Mouse (Mus musculus): ENCODE results near the gene Atad3a. TPM values are rescaled to one million over a fixed set of nuclear protein-coding genes. Genes with fewer than 3 reads are reported as not detected.
"Not testable (repeated sequence)": the region's sequence is repeated elsewhere in the genome, so short reads cannot be mapped to it uniquely, and the experiment has no call there.

Atad3a gene
- polyA plus RNA-seq, 1 experiment from 2014 or later = 89.0 TPM

GRCm38 (mm10) chr4:155790650-155791161, 29.8 kb upstream of the Atad3a start:
- no peak overlapping the region for H3K4me2 ChIP-seq (ENCODE audit: low read length)
- no peaks in the 10 kb centered on the region for H3K27me3 ChIP-seq (ENCODE audit: control insufficient read depth, insufficient read depth, low read length)
- H3K36me3 ChIP-seq (ENCODE audit: control insufficient read depth, insufficient read depth, low read length) = no peaks in the 10 kb centered on the region
- no peak overlapping the region for H3K27ac ChIP-seq (replicated peaks in 1 of 2; ENCODE audit: control insufficient read depth in 1 of 2, insufficient read depth in 1 of 2, low read depth in 2 of 2, low read length in 2 of 2)
- no peak for ATAC-seq (ENCODE audit: insufficient number of reproducible peaks, insufficient read depth, low FRiP score, low read depth)
- no peak overlapping the region for H3K9ac ChIP-seq (ENCODE audit: low read length)
- no peaks in the 10 kb centered on the region for H3K9me3 ChIP-seq (ENCODE audit: control insufficient read depth, low read length)
- H3K4me3 ChIP-seq (ENCODE audit: control insufficient read depth in 1 of 2, insufficient read depth in 1 of 2, low read depth in 1 of 2, low read length in 2 of 2) = no peak overlapping the region
- H3K4me1 ChIP-seq (ENCODE audit: control insufficient read depth in 2 of 2, insufficient read depth in 2 of 2, low read length in 2 of 2) = peaks cover 0 to 4% of the 10 kb centered on the region in 2 experiments; a peak in 2 of 4 replicates
- 66% methylated on average over 3 of the region's 3 CpGs for WGBS

DNA sequence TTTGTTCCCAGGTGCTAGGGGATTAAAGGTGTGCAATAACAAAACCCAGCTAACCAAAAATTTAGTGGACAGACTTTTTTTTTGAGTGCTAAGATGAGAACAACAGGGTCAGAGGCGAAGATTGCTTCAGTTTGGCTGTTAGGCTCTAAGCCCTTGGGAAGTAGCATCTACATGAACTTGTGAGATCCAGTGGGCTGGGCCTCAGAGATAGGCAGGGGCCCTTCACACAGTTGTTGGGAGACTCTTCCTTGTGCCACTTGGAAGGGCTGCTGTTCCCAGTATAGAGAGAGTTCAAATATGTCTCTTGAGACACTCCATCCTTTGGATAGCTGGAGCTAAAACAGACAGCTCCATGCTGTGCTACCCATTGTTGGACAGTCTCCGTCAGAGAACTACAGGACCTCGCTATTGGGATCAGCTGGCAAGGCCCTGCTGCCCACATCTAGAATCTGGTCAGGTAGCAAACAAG, 29.2 kb upstream of the Atad3a start, which contains the start of gene Ankrd65:
Ankrd65 (plus strand) TSS at position 419 of the 469 bp plus-strand sequence.
- H3K27me3 ChIP-seq (ENCODE audit: control insufficient read depth, insufficient read depth, low read length) = no peaks in the 10 kb centered on the region
- no peak within 1 kb of the TSS for H3K4me2 ChIP-seq (ENCODE audit: low read length)
- no peak within 1 kb of the TSS for H3K27ac ChIP-seq (replicated peaks in 1 of 2; ENCODE audit: control insufficient read depth in 1 of 2, insufficient read depth in 1 of 2, low read depth in 2 of 2, low read length in 2 of 2)
- 82% methylated on average over 3 of the region's 3 CpGs for WGBS
- H3K4me3 ChIP-seq (ENCODE audit: control insufficient read depth in 1 of 2, insufficient read depth in 1 of 2, low read depth in 1 of 2, low read length in 2 of 2) = no peak within 1 kb of the TSS
- no peaks in the 10 kb centered on the region for H3K36me3 ChIP-seq (ENCODE audit: control insufficient read depth, insufficient read depth, low read length)
- no peaks in the 10 kb centered on the region for H3K9me3 ChIP-seq (ENCODE audit: control insufficient read depth, low read length)
- H3K9ac ChIP-seq (ENCODE audit: low read length) = no peak within 1 kb of the TSS
- H3K4me1 ChIP-seq (ENCODE audit: control insufficient read depth in 2 of 2, insufficient read depth in 2 of 2, low read length in 2 of 2) = peaks cover 4 to 10% of the 10 kb centered on the region in 2 experiments; a peak in 3 of 4 replicates
- ATAC-seq (ENCODE audit: insufficient number of reproducible peaks, insufficient read depth, low FRiP score, low read depth) = no peak

GRCm38 (mm10) chr4:155788833-155789232, 27.9 kb upstream of the Atad3a start:
- not testable (repeated sequence) for H3K9me3 ChIP-seq (ENCODE audit: control insufficient read depth, low read length); ATAC-seq (ENCODE audit: insufficient number of reproducible peaks, insufficient read depth, low FRiP score, low read depth); H3K4me3 ChIP-seq (ENCODE audit: control insufficient read depth in 1 of 2, insufficient read depth in 1 of 2, low read depth in 1 of 2, low read length in 2 of 2); H3K36me3 ChIP-seq (ENCODE audit: control insufficient read depth, insufficient read depth, low read length); H3K27ac ChIP-seq (replicated peaks in 1 of 2; ENCODE audit: control insufficient read depth in 1 of 2, insufficient read depth in 1 of 2, low read depth in 2 of 2, low read length in 2 of 2); H3K4me2 ChIP-seq (ENCODE audit: low read length); H3K27me3 ChIP-seq (ENCODE audit: control insufficient read depth, insufficient read depth, low read length); H3K9ac ChIP-seq (ENCODE audit: low read length)
- H3K4me1 ChIP-seq (ENCODE audit: control insufficient read depth in 2 of 2, insufficient read depth in 2 of 2, low read length in 2 of 2) = peaks cover 5 to 17% of the 10 kb centered on the region in 2 experiments; a peak in 3 of 4 replicates
- 72% methylated on average over 4 of the region's 4 CpGs for WGBS

GRCm38 (mm10) chr4:155788300-155788699, 27.4 kb upstream of the Atad3a start:
- 54% methylated on average over 3 of the region's 3 CpGs for WGBS
- Histone ChIP-seq H3K9me3 (ENCODE audit: control insufficient read depth, low read length) (no peaks in the 10 kb centered on the region), H3K27me3 (ENCODE audit: control insufficient read depth, insufficient read depth, low read length) (no peaks in the 10 kb centered on the region), H3K9ac (ENCODE audit: low read length) (no peak overlapping the region), H3K4me1 (ENCODE audit: control insufficient read depth in 2 of 2, insufficient read depth in 2 of 2, low read length in 2 of 2) (peaks cover 6 to 23% of the 10 kb centered on the region in 2 experiments; a peak in 3 of 4 replicates), H3K27ac (replicated peaks in 1 of 2; ENCODE audit: control insufficient read depth in 1 of 2, insufficient read depth in 1 of 2, low read depth in 2 of 2, low read length in 2 of 2) (no peak overlapping the region), H3K4me2 (ENCODE audit: low read length) (no peak overlapping the region), H3K4me3 (ENCODE audit: control insufficient read depth in 1 of 2, insufficient read depth in 1 of 2, low read depth in 1 of 2, low read length in 2 of 2) (no peak overlapping the region), H3K36me3 (ENCODE audit: control insufficient read depth, insufficient read depth, low read length) (no peaks in the 10 kb centered on the region)
- no peak for ATAC-seq (ENCODE audit: insufficient number of reproducible peaks, insufficient read depth, low FRiP score, low read depth)

- WGBS = 28% methylated on average over 5 of the region's 5 CpGs
Observed at GRCm38 (mm10) chr4:155785819-155786218, 24.9 kb upstream of the Atad3a start, which contains the start of gene Tmem88b. Gene Tmem88b, minus strand, starts transcription at chr4:155785874.

GRCm38 (mm10) chr4:155785246-155785645, 24.4 kb upstream of the Atad3a start:
- Histone ChIP-seq H3K9ac (ENCODE audit: low read length) (peak overlapping the region; percentile 58), H3K4me1 (ENCODE audit: control insufficient read depth in 2 of 2, insufficient read depth in 2 of 2, low read length in 2 of 2) (peaks cover 11 to 29% of the 10 kb centered on the region in 2 experiments), H3K27me3 (ENCODE audit: control insufficient read depth, insufficient read depth, low read length) (no peaks in the 10 kb centered on the region), H3K4me2 (ENCODE audit: low read length) (peak overlapping the region; percentile 49), H3K36me3 (ENCODE audit: control insufficient read depth, insufficient read depth, low read length) (no peaks in the 10 kb centered on the region), H3K27ac (replicated peaks in 1 of 2; ENCODE audit: control insufficient read depth in 1 of 2, insufficient read depth in 1 of 2, low read depth in 2 of 2, low read length in 2 of 2) (peak overlapping the region; percentile 35 to 70), H3K9me3 (ENCODE audit: control insufficient read depth, low read length) (no peaks in the 10 kb centered on the region), H3K4me3 (ENCODE audit: control insufficient read depth in 1 of 2, insufficient read depth in 1 of 2, low read depth in 1 of 2, low read length in 2 of 2) (peak overlapping the region; percentile 18 to 68)
- WGBS = 63% methylated on average over 10 of the region's 10 CpGs
- no peak for ATAC-seq (ENCODE audit: insufficient number of reproducible peaks, insufficient read depth, low FRiP score, low read depth)

More at GRCm38 (mm10) chr4:155785819-155786218, 24.9 kb upstream of the Atad3a start, which contains the start of gene Tmem88b:
- Histone ChIP-seq H3K9ac (ENCODE audit: low read length) (peak within 1 kb of the TSS; percentile 88), H3K4me1 (ENCODE audit: control insufficient read depth in 2 of 2, insufficient read depth in 2 of 2, low read length in 2 of 2) (peaks cover 9 to 26% of the 10 kb centered on the region in 2 experiments), H3K27me3 (ENCODE audit: control insufficient read depth, insufficient read depth, low read length) (no peaks in the 10 kb centered on the region), H3K4me2 (ENCODE audit: low read length) (peak within 1 kb of the TSS; percentile 82), H3K4me3 (ENCODE audit: control insufficient read depth in 1 of 2, insufficient read depth in 1 of 2, low read depth in 1 of 2, low read length in 2 of 2) (peak within 1 kb of the TSS; percentile 68 to 71), H3K27ac (replicated peaks in 1 of 2; ENCODE audit: control insufficient read depth in 1 of 2, insufficient read depth in 1 of 2, low read depth in 2 of 2, low read length in 2 of 2) (peak within 1 kb of the TSS; percentile 35 to 85), H3K9me3 (ENCODE audit: control insufficient read depth, low read length) (no peaks in the 10 kb centered on the region), H3K36me3 (ENCODE audit: control insufficient read depth, insufficient read depth, low read length) (no peaks in the 10 kb centered on the region)
- ATAC-seq (ENCODE audit: insufficient number of reproducible peaks, insufficient read depth, low FRiP score, low read depth) = no peak

- peak overlapping the region; percentile 88 for H3K9ac ChIP-seq (ENCODE audit: low read length)
- no peaks in the 10 kb centered on the region for H3K9me3 ChIP-seq (ENCODE audit: control insufficient read depth, low read length)
- H3K36me3 ChIP-seq (ENCODE audit: control insufficient read depth, insufficient read depth, low read length) = no peaks in the 10 kb centered on the region
- peak overlapping the region; percentile 68 to 71 for H3K4me3 ChIP-seq (ENCODE audit: control insufficient read depth in 1 of 2, insufficient read depth in 1 of 2, low read depth in 1 of 2, low read length in 2 of 2)
- peaks cover 13 to 32% of the 10 kb centered on the region in 2 experiments for H3K4me1 ChIP-seq (ENCODE audit: control insufficient read depth in 2 of 2, insufficient read depth in 2 of 2, low read length in 2 of 2)
- no peaks in the 10 kb centered on the region for H3K27me3 ChIP-seq (ENCODE audit: control insufficient read depth, insufficient read depth, low read length)
- H3K4me2 ChIP-seq (ENCODE audit: low read length) = peak overlapping the region; percentile 82
- peak; percentile 72 for ATAC-seq (ENCODE audit: insufficient number of reproducible peaks, insufficient read depth, low FRiP score, low read depth)
- H3K27ac ChIP-seq (replicated peaks in 1 of 2; ENCODE audit: control insufficient read depth in 1 of 2, insufficient read depth in 1 of 2, low read depth in 2 of 2, low read length in 2 of 2) = peak overlapping the region; percentile 79 to 85
- 0% methylated on average over 51 of the region's 52 CpGs for WGBS
Observed at GRCm38 (mm10) chr4:155784081-155784701, 23.3 kb upstream of the Atad3a start.
